Mouse (Mus musculus) retina, adult 2 months (tissue): ENCODE data around the gene Ascl1.

ENCODE experiments used
- DNase-seq: peaks from one replicate; pipeline ENCODE4 v3.0.0-alpha.2; 2012; ENCODE audit warnings: low read depth, low spot score

Gene Ascl1

DNA sequence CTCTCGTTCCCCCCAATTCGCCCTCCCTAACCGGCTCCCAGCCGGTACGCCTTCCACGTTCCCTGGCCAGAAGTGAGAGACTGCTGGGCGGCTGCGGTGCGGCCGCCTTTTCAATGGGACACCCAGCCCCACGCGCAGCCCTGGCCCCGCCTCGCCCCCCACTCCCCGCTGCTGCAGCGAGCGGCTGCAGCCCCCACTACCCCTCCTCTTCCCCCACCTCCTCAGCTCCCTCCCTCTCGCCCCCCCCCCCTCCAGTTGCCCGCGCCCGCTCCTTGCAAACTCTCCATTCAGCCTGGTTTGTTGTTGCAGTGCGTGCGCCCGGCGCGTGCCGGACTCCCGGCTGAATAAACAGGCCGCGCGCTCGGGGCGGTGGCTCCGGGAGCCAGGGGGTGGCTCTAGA is at the start of gene Ascl1:
TSS of gene Ascl1 (minus strand) at position 85 of the 400 bp plus-strand sequence.
- DNase-seq: no peak

DNA sequence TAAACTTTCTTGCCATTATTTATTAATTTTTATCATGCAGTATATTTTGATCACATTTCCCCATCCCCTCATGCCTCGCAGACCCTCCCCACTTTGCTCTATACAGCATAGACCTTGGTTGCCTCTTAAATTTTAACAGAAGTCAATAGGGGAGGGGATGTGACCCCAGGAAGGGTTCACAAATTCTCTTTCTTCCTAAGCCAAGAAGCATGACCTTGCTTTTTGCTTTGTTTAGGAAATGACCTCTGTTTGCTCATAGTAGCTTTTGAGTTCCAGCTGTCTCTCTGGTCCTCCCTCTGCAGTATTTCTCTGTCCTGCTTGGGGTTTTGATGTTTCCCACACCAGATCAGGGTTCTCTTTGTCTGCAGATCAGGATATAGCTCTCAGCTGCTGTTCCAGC is 40.7 kb upstream of the Ascl1 start:
- DNase-seq: no peak

DNA sequence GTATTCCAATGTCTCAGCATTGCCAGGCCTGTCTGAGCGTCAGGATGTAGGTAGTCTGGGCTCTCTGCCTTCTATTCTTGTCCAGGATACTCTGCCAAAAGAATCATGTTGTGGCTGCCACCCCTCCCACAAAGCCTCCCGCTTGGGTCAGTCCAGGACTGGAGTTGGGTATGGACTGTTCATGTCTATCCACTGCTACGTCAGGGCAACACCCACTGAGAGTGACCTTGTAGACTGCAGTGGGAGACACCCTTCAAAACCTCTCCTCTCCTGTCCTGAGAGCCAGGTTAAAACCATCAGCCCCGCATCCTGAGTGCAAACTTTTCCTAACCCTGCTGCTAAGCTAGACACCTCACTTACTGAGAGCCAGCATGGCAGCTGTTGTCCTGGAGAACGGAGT is 28.2 kb upstream of the Ascl1 start, which contains the start of gene Pah:
TSS of gene Pah (plus strand) at position 150 of the 400 bp plus-strand sequence.
- no peak for DNase-seq

DNA sequence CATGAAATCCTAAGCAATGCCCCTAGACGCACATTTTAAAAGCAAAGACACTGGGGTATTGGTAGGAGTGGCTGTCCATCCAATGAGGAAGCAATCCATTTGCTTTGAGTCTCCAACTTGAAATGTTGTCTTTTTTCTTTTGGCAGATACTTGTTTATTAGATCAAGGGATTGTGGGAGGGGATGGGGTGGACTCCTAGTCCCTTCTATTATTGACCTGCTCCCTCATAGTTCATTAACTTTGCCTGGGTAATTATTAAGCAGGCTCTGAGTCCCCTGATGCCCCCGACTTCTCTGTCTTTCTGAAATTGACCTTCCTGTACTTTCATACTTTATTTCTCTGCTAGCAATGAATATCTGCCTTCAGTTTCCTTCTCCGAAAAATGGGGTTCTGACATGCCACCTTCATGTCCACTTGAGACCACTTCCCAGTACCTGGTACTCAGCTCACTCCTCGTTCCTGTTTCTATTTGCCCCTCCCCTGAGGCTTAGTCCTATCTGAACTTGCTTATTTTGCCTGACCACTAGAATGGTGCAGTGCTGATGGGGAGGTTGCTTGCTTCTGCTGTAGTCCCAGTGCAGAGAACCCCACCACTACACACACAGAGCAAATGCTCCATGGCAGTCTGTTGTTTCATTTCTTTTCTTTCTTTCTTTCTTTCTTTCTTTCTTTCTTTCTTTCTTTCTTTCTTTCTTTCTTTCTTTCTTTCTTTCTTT is 27.1 kb upstream of the Ascl1 start:
- DNase-seq: no peak

DNA sequence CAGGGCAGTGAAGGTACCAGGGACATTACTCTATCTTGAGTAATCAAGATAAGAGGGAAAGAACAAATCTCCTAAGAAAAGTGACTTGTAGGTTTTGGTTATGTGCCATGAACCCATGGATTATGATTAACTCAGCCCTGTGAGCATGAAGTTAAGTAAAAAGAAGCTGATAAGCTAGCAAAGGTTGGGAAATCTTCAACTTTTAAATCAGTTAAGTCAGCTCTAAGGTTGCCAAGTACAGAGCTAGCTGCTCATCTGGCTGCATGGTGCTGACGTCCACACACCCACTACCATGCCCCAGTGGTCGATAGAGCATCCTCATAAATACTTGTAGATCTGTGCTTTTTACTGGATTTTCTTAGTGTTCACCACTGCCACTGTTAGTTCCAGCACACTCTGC is 25.1 kb upstream of the Ascl1 start:
- no peak for DNase-seq

DNA sequence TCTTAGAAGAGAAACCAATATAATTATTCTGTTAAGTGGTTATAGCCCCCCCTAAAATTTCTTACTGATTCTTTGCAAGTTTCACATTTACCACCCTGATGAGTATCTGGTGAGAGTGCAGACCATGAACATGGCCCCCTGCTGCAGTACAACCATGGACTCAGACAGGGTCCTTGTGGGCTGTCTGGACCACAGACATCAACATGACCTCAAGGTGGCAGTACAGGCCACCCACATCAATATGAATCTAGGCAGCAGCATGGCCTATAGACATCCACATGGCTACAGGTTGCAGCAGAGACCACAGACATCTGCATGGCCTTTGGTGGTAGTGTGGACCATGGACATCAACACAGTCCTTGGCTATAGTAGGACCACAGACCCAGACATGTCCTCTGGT is 19.6 kb upstream of the Ascl1 start:
- DNase-seq: no peak

DNA sequence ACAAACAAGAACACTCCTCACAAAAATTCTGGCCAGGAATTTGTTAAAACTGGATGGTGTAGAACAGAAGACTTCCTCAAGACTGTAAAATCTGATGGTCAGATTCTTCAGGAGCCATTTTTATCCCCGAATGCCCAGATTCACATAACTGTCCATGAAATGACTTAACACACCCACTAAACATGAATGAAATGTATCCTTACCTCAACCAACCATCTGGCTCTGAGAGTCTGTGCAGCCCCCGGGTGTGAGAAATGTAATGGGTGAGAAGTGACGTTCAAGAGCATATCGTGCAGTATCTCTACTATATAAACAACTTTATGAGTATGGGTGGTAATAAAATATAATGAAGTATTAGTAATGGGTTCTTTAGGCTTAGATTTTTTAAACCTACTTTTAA is 15.1 kb upstream of the Ascl1 start:
- no peak for DNase-seq

DNA sequence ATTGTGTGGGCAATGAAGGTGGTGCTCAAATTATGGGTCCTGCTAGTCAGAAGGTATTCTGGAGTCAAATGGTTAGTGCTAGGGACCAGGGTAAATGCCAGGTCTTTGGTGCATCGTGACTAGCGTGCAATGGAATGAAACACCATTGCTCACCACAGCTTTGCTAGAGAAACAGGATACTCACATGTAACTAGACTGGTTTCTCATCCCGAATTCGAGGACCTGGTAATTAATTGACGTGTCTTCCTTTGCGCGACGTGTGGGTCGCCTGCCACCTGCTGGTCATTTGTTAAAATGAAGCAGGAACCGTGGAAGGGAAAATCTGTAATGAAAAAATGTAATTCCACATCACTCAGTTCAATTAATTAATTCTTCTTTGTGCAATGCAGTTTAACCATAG is 10.5 kb upstream of the Ascl1 start:
- no peak for DNase-seq

DNA sequence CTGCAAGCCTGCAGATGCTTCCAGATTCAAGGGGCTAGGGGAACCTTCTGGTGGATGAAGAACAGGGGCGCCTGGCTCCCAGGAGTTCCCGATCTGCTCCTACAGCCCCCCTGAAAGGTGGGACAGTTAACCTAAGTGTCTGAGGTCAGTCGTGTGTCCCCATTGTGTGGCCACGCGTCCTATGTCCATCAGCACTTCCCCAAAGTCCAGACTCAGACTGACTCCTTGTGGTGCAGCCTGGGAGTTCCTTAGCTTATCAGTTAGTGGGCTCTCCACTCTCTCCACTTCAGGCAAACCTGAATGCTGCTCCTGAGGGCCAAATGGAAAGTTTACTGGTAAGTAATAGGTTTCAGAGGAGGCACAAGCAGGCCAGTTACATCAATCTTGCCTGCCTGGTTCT is 8.8 kb upstream of the Ascl1 start:
- DNase-seq: no peak

DNA sequence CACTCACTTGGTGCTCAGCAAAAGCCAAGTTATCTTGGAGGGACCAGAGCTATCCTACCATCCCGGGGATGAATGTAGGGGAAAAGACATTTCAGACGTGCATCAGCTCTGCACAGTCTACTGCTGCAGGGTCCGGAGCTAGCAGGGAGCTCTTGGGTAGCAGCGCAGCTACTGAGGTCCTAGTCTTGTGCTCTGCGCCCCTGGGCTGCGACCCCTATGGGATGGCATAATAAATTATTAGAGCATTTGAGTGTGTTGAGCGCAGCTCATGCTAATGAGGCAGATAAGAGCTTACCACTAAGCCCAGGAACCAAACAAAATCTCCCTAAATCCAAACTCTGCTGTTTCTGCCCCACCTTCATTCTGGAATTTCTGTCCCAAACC is 8.2 kb upstream of the Ascl1 start:
- DNase-seq: no peak

DNA sequence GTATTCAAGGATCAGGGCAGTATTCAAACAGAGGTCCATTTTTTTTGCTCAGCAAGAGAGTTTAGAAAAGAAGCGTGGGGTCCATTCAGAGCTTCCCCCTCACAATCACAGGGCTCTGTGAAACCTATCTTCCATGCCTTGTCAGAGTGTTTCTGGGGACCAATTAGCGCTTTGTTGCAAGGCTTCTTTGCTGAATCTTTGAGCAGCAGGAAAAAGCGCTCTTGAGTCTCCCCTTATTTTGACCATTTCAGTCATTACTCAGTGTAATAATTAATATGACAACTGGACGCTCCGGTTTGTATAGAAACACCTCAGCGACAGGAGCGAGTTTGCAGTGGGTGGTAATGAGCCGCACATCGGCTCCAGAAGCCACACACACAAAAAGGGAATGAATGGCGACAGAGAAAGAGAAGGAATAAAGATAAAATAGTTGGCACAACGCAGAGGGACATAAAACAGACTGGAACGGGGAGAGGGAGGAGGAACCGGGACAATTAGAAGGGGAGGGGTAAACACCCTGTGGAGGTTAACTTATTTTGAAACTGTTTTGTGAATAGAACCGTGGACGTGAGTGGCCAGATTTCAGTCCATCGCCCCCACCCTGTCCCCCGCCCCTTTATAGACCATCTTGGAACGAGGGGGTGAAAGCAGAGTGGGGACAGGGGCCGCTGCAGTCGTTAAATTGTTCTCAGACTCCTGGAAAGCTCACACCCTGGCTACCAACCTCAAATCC is 7.6 kb upstream of the Ascl1 start:
- DNase-seq: no peak

DNA sequence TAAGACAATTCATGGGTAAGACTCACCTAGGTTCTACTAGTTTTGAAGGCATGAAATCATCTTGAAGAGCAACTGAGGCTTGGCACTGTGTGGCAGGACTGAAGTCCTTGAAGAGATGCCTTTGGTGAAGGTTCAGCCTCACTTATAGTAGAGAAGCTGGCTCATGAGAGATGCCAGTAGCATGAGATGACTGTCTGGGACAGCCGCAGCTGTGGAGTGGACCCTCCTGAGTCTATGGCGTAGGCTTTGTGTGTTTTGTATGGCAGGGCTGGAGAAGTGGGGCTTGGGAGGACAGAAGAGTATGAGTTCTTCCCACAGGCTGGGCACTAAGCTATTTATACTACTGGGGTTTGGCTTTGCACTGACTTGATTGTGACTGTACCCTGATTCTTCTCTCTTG is 3.6 kb upstream of the Ascl1 start:
- DNase-seq: no peak

DNA sequence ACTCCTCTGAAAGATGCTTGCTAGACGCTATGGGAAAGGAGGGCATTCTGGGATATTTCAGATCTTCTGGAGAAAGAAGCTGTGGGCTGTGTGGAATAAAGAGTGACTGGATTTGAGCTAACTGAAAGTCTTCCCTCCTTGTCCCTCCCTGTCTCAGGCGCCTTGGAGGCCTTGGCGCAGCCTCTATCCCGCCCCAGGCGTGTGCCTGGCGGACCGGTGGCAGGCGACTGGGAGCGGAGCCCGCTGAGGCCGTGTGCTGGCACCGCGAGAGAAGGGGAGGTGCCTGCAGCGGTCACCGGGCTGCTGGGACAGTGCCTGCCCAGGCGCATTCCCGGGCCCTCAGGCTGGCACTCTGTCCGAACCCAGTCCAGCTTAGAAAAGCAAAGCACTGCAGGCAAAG is 1.1 kb upstream of the Ascl1 start:
- no peak for DNase-seq

DNA sequence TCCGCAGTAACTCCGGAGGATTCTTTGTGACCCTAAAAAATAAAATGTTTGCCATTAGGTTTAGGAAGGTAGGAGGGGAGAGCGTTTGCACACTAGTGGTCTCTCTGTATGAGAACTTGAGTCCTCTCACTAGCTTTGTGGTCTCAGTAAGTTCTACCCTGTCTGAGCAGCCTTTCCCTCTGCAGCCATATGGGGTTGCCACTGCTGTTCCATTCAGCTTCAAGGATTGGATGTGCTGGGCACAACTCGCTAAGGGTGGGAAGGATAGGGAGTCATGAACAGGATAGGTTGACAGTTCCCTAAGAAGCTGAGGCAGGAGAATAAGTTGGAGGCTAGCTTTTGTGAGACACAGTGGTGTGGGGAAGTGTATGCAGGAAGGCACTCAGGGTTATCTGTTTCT is 716 bp upstream of the Ascl1 start:
- no peak for DNase-seq

DNA sequence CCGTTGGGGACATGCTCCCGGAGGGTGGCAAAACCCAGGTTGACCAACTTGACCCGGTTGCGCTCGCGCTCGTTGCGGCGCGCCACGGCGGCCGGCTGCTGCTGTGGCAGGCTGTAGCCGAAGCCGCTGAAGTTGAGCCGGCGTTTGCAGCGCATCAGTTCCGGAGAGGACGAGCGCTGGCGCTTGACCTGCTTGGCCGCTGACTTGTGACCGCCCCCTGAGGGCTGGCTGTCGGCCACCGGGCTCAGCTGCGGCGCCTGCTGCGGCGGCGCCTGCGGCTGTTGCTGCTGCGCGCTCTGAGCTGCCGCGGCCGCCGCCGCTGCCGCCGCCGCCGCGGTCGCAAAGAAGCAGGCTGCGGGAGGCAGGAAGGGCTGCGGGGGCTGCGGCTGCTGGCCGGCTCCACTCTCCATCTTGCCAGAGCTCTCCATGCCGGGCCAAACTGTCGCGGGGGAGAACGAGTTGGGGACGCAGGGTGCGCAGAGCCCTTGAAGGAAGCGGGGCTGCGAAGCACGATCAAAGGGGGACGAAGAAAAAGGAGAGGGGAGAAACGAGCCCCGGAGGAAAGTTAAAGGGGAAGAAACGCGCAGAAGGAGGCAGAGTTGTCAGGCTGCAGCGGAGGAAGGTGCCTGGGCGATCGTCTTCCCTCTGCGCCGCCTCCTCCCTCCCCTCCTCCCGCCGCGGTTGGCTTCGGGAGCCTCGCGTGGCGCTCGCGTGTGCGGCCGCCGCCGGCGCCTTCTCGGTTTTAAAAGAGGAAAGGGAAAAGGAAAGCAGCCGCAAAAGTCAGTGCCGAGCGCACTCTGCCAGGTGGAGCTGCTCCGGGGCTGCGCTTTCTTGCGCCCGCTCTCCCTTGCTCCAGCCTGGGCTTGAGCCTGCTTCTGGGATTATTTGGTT is 554 bp downstream of the Ascl1 start:
- no peak for DNase-seq

DNA sequence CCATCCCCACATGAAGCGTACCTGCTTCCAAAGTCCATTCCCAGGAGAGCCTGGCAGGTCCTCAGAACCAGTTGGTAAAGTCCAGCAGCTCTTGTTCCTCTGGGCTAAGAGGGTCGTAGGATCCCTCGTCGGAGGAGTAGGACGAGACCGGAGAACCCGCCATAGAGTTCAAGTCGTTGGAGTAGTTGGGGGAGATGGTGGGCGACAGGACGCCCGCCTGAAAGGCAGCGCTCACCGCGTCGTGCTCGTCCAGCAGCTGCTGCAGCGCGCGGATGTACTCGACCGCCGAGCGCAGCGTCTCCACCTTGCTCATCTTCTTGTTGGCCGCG is 1.2 kb downstream of the Ascl1 start:
- no peak for DNase-seq

DNA sequence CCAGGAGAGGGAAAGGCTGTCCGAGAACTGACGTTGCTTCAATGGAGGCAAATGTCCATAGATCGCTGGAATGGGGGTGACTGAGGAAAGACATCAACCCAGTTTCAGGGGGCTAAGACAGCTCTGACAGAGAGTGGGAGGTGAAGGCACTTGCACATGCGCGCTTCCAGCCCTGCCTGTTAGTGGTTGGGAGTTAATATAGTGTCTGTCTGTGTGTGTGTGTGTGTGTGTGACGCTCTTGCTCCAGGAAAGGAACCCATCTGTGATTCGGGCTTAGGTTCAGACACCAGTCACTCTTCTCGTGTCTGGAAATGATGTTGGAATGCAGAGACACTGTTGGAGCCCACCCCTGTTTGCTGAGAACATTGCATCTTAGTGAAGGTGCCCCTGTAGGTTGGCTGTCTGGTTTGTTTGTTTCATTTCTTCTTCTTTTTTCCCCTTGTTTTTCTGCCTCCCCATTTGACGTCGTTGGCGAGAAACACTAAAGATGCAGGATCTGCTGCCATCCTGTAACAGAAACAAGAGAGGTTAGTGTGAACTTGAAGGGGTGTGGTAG is 1.9 kb downstream of the Ascl1 start:
- no peak for DNase-seq

DNA sequence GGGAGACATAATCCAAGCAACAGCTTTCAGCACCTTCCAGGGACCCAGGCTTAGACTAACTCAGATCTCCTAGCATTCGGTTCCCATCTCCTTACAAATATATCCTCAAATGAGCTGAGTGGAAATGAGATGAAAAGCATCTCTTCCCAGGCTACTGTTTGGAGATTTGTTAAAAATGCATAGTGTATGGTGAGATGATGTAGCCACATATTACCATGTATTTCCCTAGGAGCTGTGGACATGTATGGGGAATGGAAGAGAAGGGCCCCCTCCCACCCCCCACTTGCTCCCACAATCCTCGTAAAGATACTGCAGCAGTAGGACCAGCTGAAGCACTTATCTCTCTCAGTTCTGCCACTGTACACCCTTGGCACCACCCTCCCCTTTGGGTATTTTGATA is 3.1 kb downstream of the Ascl1 start:
- no peak for DNase-seq

DNA sequence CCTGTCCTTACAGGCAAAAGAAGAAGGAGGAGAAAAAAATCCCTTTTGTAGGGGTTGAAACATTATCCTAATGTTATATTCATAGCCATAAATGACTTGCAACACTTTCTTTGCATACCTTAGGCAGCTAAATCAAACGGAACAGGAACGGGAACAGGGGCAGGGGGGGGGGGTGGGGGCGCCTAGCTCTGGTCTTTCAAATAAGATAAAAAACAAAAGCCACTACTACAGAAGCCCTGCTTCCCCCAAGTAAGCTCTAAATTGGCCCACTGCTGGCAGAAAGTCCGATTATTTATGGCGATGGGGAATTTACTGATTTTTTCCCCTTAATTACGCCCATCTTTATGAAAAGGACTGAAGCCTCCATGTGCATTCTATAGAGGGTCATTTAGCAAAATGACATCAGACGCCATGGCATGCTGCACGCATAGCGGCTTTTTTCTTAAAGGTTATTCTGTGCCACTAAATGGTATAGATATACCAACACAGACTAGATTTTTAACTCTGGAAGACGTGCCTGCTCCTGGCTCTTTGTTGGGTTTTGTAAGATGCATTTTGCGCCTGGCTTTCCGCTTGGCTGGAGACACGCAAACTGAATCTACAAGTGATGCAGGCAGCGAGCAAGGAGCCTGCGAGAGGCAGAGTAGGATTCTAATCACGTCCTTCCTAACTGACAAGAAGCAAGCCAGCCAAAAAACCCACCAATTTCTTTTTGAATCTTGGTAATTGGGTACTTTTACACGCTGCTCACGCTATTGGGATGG is 4.0 kb downstream of the Ascl1 start:
- no peak for DNase-seq

DNA sequence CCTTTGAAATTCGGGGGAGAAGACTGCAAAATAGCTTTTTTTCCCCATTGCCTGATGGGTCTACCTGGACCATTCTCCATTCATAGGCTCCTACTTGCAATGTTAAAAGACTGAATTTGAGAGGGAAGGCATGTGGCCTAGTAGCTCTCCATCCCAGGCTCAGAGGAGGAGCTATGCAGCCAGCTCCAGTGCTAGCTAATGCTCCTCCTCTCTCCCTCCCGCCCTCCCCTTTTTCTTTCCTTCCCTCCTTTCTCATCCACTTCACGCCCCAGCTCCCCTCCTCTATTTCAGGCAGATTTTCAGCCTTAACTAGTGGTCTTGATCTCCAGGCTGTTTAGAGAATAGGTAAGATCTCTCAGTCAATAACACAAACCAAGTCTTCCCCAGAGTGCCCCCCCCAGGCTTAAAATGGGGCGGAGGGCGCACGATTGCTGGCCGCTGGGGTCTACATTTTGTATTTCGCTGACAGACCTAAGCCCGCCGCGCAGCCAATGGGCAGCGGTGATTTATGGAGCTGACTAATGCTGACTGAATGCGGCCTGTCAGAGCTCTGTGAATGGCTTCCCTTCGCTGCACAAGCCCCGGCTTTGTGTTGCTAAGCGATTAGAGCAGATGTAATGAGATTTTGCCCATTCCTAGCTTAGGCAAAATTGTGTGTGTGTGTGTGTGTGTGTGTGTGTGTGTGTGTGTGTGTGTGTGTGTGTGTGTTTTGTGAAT is 4.9 kb downstream of the Ascl1 start:
- DNase-seq: no peak
